Mouse (Mus musculus): ENCODE results near the gene Hoxa7.

DNA sequence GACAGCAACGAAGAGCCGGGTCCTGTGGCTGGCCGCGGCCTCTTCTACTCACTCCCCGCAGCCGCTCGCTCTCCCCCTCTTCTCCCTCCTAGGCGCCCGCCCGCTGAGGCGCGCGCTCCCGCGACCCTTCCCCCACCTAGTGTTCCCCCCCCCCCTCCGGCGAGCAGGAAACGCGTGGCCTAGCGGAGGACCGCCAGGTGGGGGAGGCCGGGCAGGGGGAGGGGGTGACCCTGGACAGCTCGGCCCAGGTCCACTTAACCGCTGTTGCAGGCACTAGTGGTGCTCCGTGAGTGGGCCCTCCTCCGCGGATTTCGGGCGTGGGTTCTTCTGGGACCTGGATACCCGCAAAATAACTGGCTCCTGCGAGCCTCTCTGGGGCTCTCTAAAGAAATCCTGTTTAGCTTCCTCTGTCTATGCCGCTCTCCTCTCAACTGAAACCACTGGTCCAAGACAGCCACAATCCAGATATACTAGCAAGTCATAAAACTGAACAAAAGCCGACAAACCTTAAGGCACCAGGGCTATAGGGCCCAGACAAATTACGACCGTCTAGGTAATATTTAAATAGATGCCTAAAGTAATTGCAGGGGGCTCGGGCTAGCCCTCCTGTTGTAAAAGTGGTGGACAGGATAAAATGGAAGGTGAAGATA, 9.0 kb upstream of the Hoxa7 start, which contains the start of gene Hoxa9:
- TF ChIP-seq POLR2A (IDR thresholded peaks at IDR 0.05; ENCODE audit: borderline replicate concordance, low read depth, low read length) (no peak), CTCF (IDR thresholded peaks at IDR 0.05; ENCODE audit: low read depth, low read length) (no peak)
